Mouse (Mus musculus): Measurements from ENCODE around the gene Mamstr. TPM values are rescaled to one million over a fixed set of nuclear protein-coding genes. Genes with fewer than 3 reads are reported as not detected.

Mamstr gene
- not detected for polyA plus RNA-seq (2014; fragmentation: Illumina TruSeq; extraction: RNeasy Lipid Tissue Mini Kit (QIAGEN cat#74804); ENCODE audit: low replicate concordance)

GRCm38 (mm10) chr7:45639561-45640027, at the start of gene Mamstr:
Gene Mamstr, plus strand, starts transcription at chr7:45639977.

GRCm38 (mm10) chr7:45617042-45617695, 22.6 kb upstream of the Mamstr start, which contains the start of gene Fut1:
Gene Fut1, plus strand, starts transcription at chr7:45617289.

DNA sequence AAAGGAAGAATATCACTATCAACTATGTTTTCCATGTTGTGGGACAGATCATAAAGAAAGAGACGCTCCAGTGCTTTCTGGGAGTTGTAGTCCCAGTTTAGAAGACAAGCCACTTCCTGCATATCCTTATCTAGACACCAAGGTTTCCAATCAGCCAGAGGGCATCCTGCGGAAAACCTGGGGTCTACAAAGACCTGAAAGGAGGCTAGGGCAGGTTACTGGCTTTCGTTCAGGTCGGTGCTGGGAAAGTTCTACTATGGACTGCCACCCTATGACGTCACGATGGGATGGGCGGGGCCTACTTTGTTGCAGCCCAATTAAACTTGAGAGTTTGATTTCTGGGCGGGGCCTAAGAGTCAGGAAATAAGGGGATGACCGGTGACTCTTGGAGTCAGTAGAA, 18.3 kb upstream of the Mamstr start, which contains the start of gene Izumo1:
Gene Izumo1, plus strand, starts transcription at position 369 of the 400 bp plus-strand sequence.

DNA sequence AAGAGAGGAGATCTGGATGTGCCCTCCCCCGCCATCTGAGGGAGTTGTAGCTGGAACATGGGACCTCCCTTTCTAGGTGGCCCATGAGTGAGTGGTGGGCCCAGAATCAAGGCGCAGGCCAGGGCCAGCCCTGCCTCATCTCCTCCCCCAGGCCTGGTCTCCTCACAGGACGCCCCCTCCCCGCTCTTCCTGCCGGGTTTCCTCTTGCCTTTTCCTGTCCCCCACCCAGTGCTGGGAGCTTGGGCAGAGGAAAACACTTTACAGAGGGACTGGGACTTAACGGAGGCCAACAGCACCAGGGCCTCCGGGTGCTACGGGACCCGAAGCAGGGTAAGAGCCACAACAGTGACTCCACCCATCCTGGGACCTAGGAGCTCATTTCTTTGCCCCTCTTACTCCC, 12.5 kb upstream of the Mamstr start, which contains the start of gene Rasip1:
Gene Rasip1, plus strand, starts transcription at position 228 of the 400 bp plus-strand sequence.

DNA sequence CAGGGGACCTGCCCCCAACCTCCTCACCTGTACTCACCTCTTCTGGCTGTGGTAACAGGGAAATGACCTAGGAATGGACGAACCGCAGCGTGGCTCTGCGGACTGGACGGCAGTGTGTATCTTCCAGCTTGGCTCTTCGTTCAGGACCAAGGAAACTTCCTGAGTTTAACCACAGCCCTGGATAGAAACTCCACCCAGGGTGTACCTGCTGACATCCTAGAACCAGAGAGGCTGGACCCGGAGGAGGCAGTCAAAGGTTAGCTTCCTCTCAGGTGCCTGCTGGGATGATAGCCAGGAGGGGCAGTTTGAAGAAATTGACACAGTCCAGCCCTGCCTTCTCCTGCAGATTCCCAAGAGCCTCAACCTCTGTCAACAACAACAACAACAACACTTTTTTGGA, 26.4 kb downstream of the Mamstr start, which contains the start of gene Fut2:
Gene Fut2, minus strand, starts transcription at position 234 of the 400 bp plus-strand sequence.

DNA sequence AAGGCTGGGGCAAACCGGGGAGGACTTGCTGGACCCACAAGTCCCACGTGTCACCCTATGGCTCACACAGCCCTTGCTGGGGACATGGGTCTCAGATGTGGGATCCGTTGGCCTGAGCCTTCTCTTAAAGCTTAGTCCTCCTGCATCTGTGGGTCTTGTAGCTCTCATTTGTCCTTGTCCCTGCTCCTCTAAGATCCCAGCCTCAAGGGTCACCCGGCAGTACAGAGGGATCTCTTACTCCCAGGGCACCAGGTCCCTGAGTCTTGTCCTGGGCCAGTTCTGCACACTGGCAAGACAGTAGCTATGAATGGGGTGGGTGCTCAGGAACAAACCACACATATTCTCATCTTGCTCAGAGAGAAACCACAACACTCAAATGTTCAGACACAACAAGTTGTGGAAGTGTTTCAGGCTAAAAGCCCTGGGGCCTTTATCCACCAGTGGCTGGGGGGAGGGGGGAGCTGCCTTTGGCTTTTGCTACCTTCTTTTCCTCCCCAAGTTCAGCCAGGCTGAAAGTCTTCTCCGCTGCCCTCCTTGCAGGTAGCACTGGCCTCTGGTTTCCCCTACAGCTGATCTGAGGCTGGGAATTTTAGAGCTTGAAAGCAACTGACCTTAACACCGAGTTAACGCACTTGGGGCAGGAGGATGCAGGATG, 43.7 kb downstream of the Mamstr start, which contains the start of gene Ntn5:
Gene Ntn5, plus strand, starts transcription at position 627 of the 655 bp plus-strand sequence.

GRCm38 (mm10) chr7:45693921-45694591, 54.3 kb downstream of the Mamstr start, which contains the start of gene Sec1:
Gene Sec1, minus strand, starts transcription at chr7:45694402.

Other genes starting within 250 kb of the Mamstr start
- 55.6 TPM for gene Snrnp70, start 244.2 kb upstream of the Mamstr start, polyA plus RNA-seq (2014; fragmentation: Illumina TruSeq; extraction: RNeasy Lipid Tissue Mini Kit (QIAGEN cat#74804); ENCODE audit: low replicate concordance)
- not detected for gene Kcna7, start 234.3 kb upstream of the Mamstr start, polyA plus RNA-seq (2014; fragmentation: Illumina TruSeq; extraction: RNeasy Lipid Tissue Mini Kit (QIAGEN cat#74804); ENCODE audit: low replicate concordance)
- gene Ntf5, start 226.3 kb upstream of the Mamstr start, polyA plus RNA-seq (2014; fragmentation: Illumina TruSeq; extraction: RNeasy Lipid Tissue Mini Kit (QIAGEN cat#74804); ENCODE audit: low replicate concordance) = not detected
- gene Lhb, start 219.2 kb upstream of the Mamstr start, polyA plus RNA-seq (2014; fragmentation: Illumina TruSeq; extraction: RNeasy Lipid Tissue Mini Kit (QIAGEN cat#74804); ENCODE audit: low replicate concordance) = not detected
- gene Gys1, start 205.1 kb upstream of the Mamstr start, polyA plus RNA-seq (2014; fragmentation: Illumina TruSeq; extraction: RNeasy Lipid Tissue Mini Kit (QIAGEN cat#74804); ENCODE audit: low replicate concordance) = 1.0 TPM
- gene Ruvbl2, start 201.9 kb upstream of the Mamstr start, polyA plus RNA-seq (2014; fragmentation: Illumina TruSeq; extraction: RNeasy Lipid Tissue Mini Kit (QIAGEN cat#74804); ENCODE audit: low replicate concordance) = not detected
- 6.2 TPM for gene Ftl1, start 180.1 kb upstream of the Mamstr start, polyA plus RNA-seq (2014; fragmentation: Illumina TruSeq; extraction: RNeasy Lipid Tissue Mini Kit (QIAGEN cat#74804); ENCODE audit: low replicate concordance)
- 1.2 TPM for gene Bax, start 173.1 kb upstream of the Mamstr start, polyA plus RNA-seq (2014; fragmentation: Illumina TruSeq; extraction: RNeasy Lipid Tissue Mini Kit (QIAGEN cat#74804); ENCODE audit: low replicate concordance)
- gene Tulp2, start 158.1 kb upstream of the Mamstr start, polyA plus RNA-seq (2014; fragmentation: Illumina TruSeq; extraction: RNeasy Lipid Tissue Mini Kit (QIAGEN cat#74804); ENCODE audit: low replicate concordance) = not detected
- not detected for gene Gm45808, start 153.2 kb upstream of the Mamstr start, polyA plus RNA-seq (2014; fragmentation: Illumina TruSeq; extraction: RNeasy Lipid Tissue Mini Kit (QIAGEN cat#74804); ENCODE audit: low replicate concordance)
- 1.6 TPM for gene Dhdh, start 151.2 kb upstream of the Mamstr start, polyA plus RNA-seq (2014; fragmentation: Illumina TruSeq; extraction: RNeasy Lipid Tissue Mini Kit (QIAGEN cat#74804); ENCODE audit: low replicate concordance)
- gene Nucb1, start 129.6 kb upstream of the Mamstr start, polyA plus RNA-seq (2014; fragmentation: Illumina TruSeq; extraction: RNeasy Lipid Tissue Mini Kit (QIAGEN cat#74804); ENCODE audit: low replicate concordance) = 48.1 TPM
- gene Ppp1r15a, start 113.7 kb upstream of the Mamstr start, polyA plus RNA-seq (2014; fragmentation: Illumina TruSeq; extraction: RNeasy Lipid Tissue Mini Kit (QIAGEN cat#74804); ENCODE audit: low replicate concordance) = 0.59 TPM
- gene Plekha4, start 113.6 kb upstream of the Mamstr start, polyA plus RNA-seq (2014; fragmentation: Illumina TruSeq; extraction: RNeasy Lipid Tissue Mini Kit (QIAGEN cat#74804); ENCODE audit: low replicate concordance) = not detected
- not detected for gene Hsd17b14, start 85.1 kb upstream of the Mamstr start, polyA plus RNA-seq (2014; fragmentation: Illumina TruSeq; extraction: RNeasy Lipid Tissue Mini Kit (QIAGEN cat#74804); ENCODE audit: low replicate concordance)
- 0.93 TPM for gene Bcat2, start 69.8 kb upstream of the Mamstr start, polyA plus RNA-seq (2014; fragmentation: Illumina TruSeq; extraction: RNeasy Lipid Tissue Mini Kit (QIAGEN cat#74804); ENCODE audit: low replicate concordance)
- gene Fgf21, start 24.5 kb upstream of the Mamstr start, polyA plus RNA-seq (2014; fragmentation: Illumina TruSeq; extraction: RNeasy Lipid Tissue Mini Kit (QIAGEN cat#74804); ENCODE audit: low replicate concordance) = not detected
- not detected for gene Fut1, start 22.7 kb upstream of the Mamstr start, polyA plus RNA-seq (2014; fragmentation: Illumina TruSeq; extraction: RNeasy Lipid Tissue Mini Kit (QIAGEN cat#74804); ENCODE audit: low replicate concordance)
- not detected for gene Izumo1, start 18.2 kb upstream of the Mamstr start, polyA plus RNA-seq (2014; fragmentation: Illumina TruSeq; extraction: RNeasy Lipid Tissue Mini Kit (QIAGEN cat#74804); ENCODE audit: low replicate concordance)
- not detected for gene Rasip1, start 12.5 kb upstream of the Mamstr start, polyA plus RNA-seq (2014; fragmentation: Illumina TruSeq; extraction: RNeasy Lipid Tissue Mini Kit (QIAGEN cat#74804); ENCODE audit: low replicate concordance)
- 0.22 TPM for gene Fut2, start 26.4 kb downstream of the Mamstr start, polyA plus RNA-seq (2014; fragmentation: Illumina TruSeq; extraction: RNeasy Lipid Tissue Mini Kit (QIAGEN cat#74804); ENCODE audit: low replicate concordance)
- not detected for gene Ntn5, start 44.0 kb downstream of the Mamstr start, polyA plus RNA-seq (2014; fragmentation: Illumina TruSeq; extraction: RNeasy Lipid Tissue Mini Kit (QIAGEN cat#74804); ENCODE audit: low replicate concordance)
- gene Sec1, start 54.4 kb downstream of the Mamstr start, polyA plus RNA-seq (2014; fragmentation: Illumina TruSeq; extraction: RNeasy Lipid Tissue Mini Kit (QIAGEN cat#74804); ENCODE audit: low replicate concordance) = not detected
- not detected for gene Car11, start 59.9 kb downstream of the Mamstr start, polyA plus RNA-seq (2014; fragmentation: Illumina TruSeq; extraction: RNeasy Lipid Tissue Mini Kit (QIAGEN cat#74804); ENCODE audit: low replicate concordance)
- 3.8 TPM for gene Dbp, start 65.1 kb downstream of the Mamstr start, polyA plus RNA-seq (2014; fragmentation: Illumina TruSeq; extraction: RNeasy Lipid Tissue Mini Kit (QIAGEN cat#74804); ENCODE audit: low replicate concordance)
- 1.6 TPM for gene Rpl18, start 75.5 kb downstream of the Mamstr start, polyA plus RNA-seq (2014; fragmentation: Illumina TruSeq; extraction: RNeasy Lipid Tissue Mini Kit (QIAGEN cat#74804); ENCODE audit: low replicate concordance)
- gene Sphk2, start 78.0 kb downstream of the Mamstr start, polyA plus RNA-seq (2014; fragmentation: Illumina TruSeq; extraction: RNeasy Lipid Tissue Mini Kit (QIAGEN cat#74804); ENCODE audit: low replicate concordance) = 1.3 TPM
- gene Fam83e, start 81.2 kb downstream of the Mamstr start, polyA plus RNA-seq (2014; fragmentation: Illumina TruSeq; extraction: RNeasy Lipid Tissue Mini Kit (QIAGEN cat#74804); ENCODE audit: low replicate concordance) = 3.8 TPM
- not detected for gene Spaca4, start 85.8 kb downstream of the Mamstr start, polyA plus RNA-seq (2014; fragmentation: Illumina TruSeq; extraction: RNeasy Lipid Tissue Mini Kit (QIAGEN cat#74804); ENCODE audit: low replicate concordance)
- not detected for gene Lmtk3, start 143.8 kb downstream of the Mamstr start, polyA plus RNA-seq (2014; fragmentation: Illumina TruSeq; extraction: RNeasy Lipid Tissue Mini Kit (QIAGEN cat#74804); ENCODE audit: low replicate concordance)
- 5.5 TPM for gene Sult2b1, start 144.7 kb downstream of the Mamstr start, polyA plus RNA-seq (2014; fragmentation: Illumina TruSeq; extraction: RNeasy Lipid Tissue Mini Kit (QIAGEN cat#74804); ENCODE audit: low replicate concordance)
- 10.0 TPM for gene Cyth2, start 174.6 kb downstream of the Mamstr start, polyA plus RNA-seq (2014; fragmentation: Illumina TruSeq; extraction: RNeasy Lipid Tissue Mini Kit (QIAGEN cat#74804); ENCODE audit: low replicate concordance)
- not detected for gene Kcnj14, start 184.8 kb downstream of the Mamstr start, polyA plus RNA-seq (2014; fragmentation: Illumina TruSeq; extraction: RNeasy Lipid Tissue Mini Kit (QIAGEN cat#74804); ENCODE audit: low replicate concordance)
- not detected for gene Grwd1, start 191.0 kb downstream of the Mamstr start, polyA plus RNA-seq (2014; fragmentation: Illumina TruSeq; extraction: RNeasy Lipid Tissue Mini Kit (QIAGEN cat#74804); ENCODE audit: low replicate concordance)
- 87.2 TPM for gene Kdelr1, start 232.8 kb downstream of the Mamstr start, polyA plus RNA-seq (2014; fragmentation: Illumina TruSeq; extraction: RNeasy Lipid Tissue Mini Kit (QIAGEN cat#74804); ENCODE audit: low replicate concordance)
- not detected for gene Grin2d, start 238.4 kb downstream of the Mamstr start, polyA plus RNA-seq (2014; fragmentation: Illumina TruSeq; extraction: RNeasy Lipid Tissue Mini Kit (QIAGEN cat#74804); ENCODE audit: low replicate concordance)

Measured in small intestine, adult 10 weeks (tissue).